Mouse (Mus musculus): Measurements from ENCODE around the gene Armc5.

DNA sequence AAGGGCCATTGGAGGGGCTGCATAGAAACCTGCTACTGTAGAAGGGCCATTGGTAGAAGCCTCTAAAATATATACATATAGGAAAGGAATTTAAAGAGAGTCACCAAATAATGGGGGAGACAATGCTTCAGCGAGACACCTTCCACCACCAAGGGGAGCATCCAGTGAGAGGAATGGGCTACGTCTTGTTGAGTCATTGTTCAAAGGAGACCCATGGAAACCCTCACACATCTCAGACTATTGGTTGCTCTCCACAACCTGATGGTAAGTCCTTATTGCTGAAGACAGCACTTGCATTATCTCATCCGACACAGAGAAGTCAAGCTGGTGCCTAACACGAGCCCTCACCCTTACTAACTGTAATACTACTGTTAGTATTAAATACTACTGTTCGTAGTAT lies 18.6 kb downstream of the Armc5 start:
- TF ChIP-seq CTCF (IDR thresholded peaks at IDR 0.05; ENCODE audit: extremely low read depth, insufficient read length, insufficient replicate concordance, low read depth, low read length) (no peak), POLR2A (IDR thresholded peaks at IDR 0.05; ENCODE audit: low read depth, low read length) (no peak)
